8 mouse cellular contexts compared by ENCODE assay signal in the genomic region with DNA sequence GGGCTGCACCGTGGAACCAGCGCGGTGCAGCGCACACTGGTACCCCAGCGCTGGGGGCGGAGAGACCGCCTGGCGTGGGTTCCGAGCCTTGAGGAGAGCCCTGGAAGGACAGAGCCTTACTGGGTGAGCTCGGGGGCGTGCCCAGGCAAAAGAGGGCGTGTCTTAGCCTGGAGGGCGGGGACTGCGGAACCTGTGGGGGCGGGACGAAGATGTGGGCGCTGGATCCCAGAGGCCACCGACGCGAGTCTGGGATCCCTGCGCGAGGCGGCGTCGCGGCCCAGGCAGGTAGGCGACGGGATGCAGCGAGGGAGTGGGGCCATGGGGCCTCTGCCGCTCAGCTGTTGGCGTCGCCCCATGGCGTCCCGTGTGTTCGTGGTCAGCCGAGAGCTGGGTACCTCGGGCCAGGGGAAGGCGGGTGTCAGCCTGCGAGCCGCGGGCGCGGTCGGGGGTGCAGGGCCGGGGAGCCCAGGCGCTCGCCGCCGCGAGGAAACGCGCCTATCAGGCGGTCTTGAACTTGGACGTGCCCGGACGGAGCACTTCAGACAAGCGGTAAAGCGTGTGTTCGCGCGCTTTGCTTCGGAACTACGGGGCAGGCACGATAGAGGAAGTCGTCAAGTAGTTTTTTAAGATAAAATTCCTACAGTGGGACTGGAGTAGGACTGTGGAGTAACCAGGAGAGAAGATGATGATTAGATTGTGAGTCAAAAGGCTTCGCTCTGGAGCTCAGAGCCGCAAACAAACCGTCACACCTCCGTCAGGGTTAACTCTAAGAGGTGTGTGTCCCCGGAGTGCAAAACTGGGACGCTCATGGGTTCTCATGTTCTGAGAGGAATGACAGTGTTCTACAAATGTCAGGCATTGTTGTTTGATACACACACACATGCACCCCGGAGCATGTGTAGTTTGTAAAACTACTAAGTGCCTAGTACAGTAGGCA. TPM values are rescaled to one million over a fixed set of nuclear protein-coding genes. Genes with fewer than 3 reads are reported as not detected.
DNase-seq lines count a peak whose midpoint lies in the region; ATAC-seq and TF ChIP-seq lines count a peak whose summit lies in the region.

A gene (plus strand): TSS at position 151 of the 937 bp plus-strand sequence.

- peak within 1 kb of the TSS; percentile 91 for H3K4me2 ChIP-seq in forebrain, embryonic 15.5 days (replicated peaks)
- H3K4me2 ChIP-seq in liver, embryonic 16.5 days (ENCODE audit: low read depth, low read length), result peak within 1 kb of the TSS; percentile 100
- peak within 1 kb of the TSS; percentile 90 for H3K4me2 ChIP-seq in neural tube, embryonic 12.5 days (replicated peaks)
- H3K4me2 ChIP-seq in stomach, postnatal 0 days (replicated peaks; ENCODE audit: low read depth), result peak within 1 kb of the TSS; percentile 83

- H3K27me3 ChIP-seq in forebrain, embryonic 15.5 days, result peaks cover 11% of the 10 kb centered on the region; the same call in 1 of the 2 replicates
- H3K27me3 ChIP-seq in liver, embryonic 16.5 days (ENCODE audit: control insufficient read depth, insufficient read depth, low read depth, low read length), result no peaks in the 10 kb centered on the region; the same call in 1 of the 2 replicates
- peaks cover 31% of the 10 kb centered on the region for H3K27me3 ChIP-seq in neural tube, embryonic 12.5 days (replicated peaks)
- H3K27me3 ChIP-seq in stomach, postnatal 0 days (ENCODE audit: control insufficient read depth, insufficient read depth, low read length), result no peaks in the 10 kb centered on the region

- H3K27ac ChIP-seq in ES-E14 (ENCODE audit: insufficient read depth, low read depth, low read length, poor library complexity, severe bottlenecking), result no peak within 1 kb of the TSS
- H3K27ac ChIP-seq in forebrain, embryonic 15.5 days (replicated peaks), result no peak within 1 kb of the TSS
- H3K27ac ChIP-seq in liver, embryonic 16.5 days (ENCODE audit: low read length), result peak within 1 kb of the TSS; percentile 91
- no peak within 1 kb of the TSS for H3K27ac ChIP-seq in neural tube, embryonic 12.5 days
- H3K27ac ChIP-seq in stomach, postnatal 0 days (replicated peaks), result peak within 1 kb of the TSS; percentile 89

- H3K4me3 ChIP-seq in ES-E14 (ENCODE audit: insufficient read depth in 1 of 2, low read depth in 1 of 2, low read length in 2 of 2, poor library complexity in 1 of 2, severe bottlenecking in 1 of 2), result peak within 1 kb of the TSS; percentile 92 to 94
- peak within 1 kb of the TSS; percentile 55 for H3K4me3 ChIP-seq in forebrain, embryonic 15.5 days
- H3K4me3 ChIP-seq in liver, embryonic 16.5 days (ENCODE audit: low read depth, low read length), result peak within 1 kb of the TSS; percentile 95
- H3K4me3 ChIP-seq in neural tube, embryonic 12.5 days, result peak within 1 kb of the TSS; percentile 59
- peak within 1 kb of the TSS; percentile 84 for H3K4me3 ChIP-seq in stomach, postnatal 0 days (ENCODE audit: low read depth, low read length)

- WGBS in forebrain, embryonic 15.5 days, result 1% methylated on average over 72 of the region's 72 CpGs
- under 1% methylated on average over 72 of the region's 72 CpGs for WGBS in large intestine, adult 2 months
- WGBS in liver, embryonic 16.5 days (ENCODE audit: insufficient replicate concordance), result under 1% methylated on average over 69 of the region's 72 CpGs
- 1% methylated on average over 72 of the region's 72 CpGs for WGBS in neural tube, embryonic 12.5 days
- under 1% methylated on average over 71 of the region's 72 CpGs for whole genome bisulfite sequencing in stomach, postnatal 0 days

- no peaks in the 10 kb centered on the region for H3K36me3 ChIP-seq in ES-E14 (ENCODE audit: control insufficient read depth, insufficient read depth, low read length, poor library complexity, severe bottlenecking)
- H3K36me3 ChIP-seq in forebrain, embryonic 15.5 days, result no peaks in the 10 kb centered on the region
- H3K36me3 ChIP-seq in liver, embryonic 16.5 days (ENCODE audit: control insufficient read depth, insufficient read depth), result no peaks in the 10 kb centered on the region
- H3K36me3 ChIP-seq in neural tube, embryonic 12.5 days, result no peaks in the 10 kb centered on the region
- H3K36me3 ChIP-seq in stomach, postnatal 0 days (ENCODE audit: control insufficient read depth, insufficient read depth, low read length), result no peaks in the 10 kb centered on the region

- ATAC-seq in forebrain, embryonic 15.5 days (replicated peaks), result peak; percentile 97
- ATAC-seq in liver, embryonic 16.5 days (ENCODE audit: low read depth), result peak; percentile 96
- ATAC-seq in neural tube, embryonic 12.5 days (ENCODE audit: low FRiP score, low read depth), result peak; percentile 97
- ATAC-seq in stomach, postnatal 0 days (ENCODE audit: low FRiP score, low TSS enrichment), result peak; percentile 98

- intact Hi-C loops in heart, postnatal 14 days (cut with DNase I), result loop anchor here (2.0 kb wide), 2 partner anchors 44 to 68 kb away; a partner anchor contains a TSS

- H3K9ac ChIP-seq in ES-E14 (ENCODE audit: insufficient read depth, low read depth, low read length, poor library complexity, severe bottlenecking), result peak within 1 kb of the TSS; percentile 90
- H3K9ac ChIP-seq in forebrain, embryonic 15.5 days (replicated peaks), result peak within 1 kb of the TSS; percentile 49
- peak within 1 kb of the TSS; percentile 94 for H3K9ac ChIP-seq in liver, embryonic 16.5 days (ENCODE audit: low read depth, low read length)
- peak within 1 kb of the TSS; percentile 60 for H3K9ac ChIP-seq in neural tube, embryonic 12.5 days
- peak within 1 kb of the TSS; percentile 81 for H3K9ac ChIP-seq in stomach, postnatal 0 days (ENCODE audit: low read length)

- no peak; the same call in 1 of the 2 replicates for TF ChIP-seq CTCF in stomach, postnatal 0 days (IDR thresholded peaks at IDR 0.05; ENCODE audit: low read depth)

- no peaks in the 10 kb centered on the region for H3K9me3 ChIP-seq in ES-E14 (ENCODE audit: control insufficient read depth, insufficient read depth, low read depth, low read length)
- no peaks in the 10 kb centered on the region for H3K9me3 ChIP-seq in forebrain, embryonic 15.5 days
- no peaks in the 10 kb centered on the region for H3K9me3 ChIP-seq in liver, embryonic 16.5 days (replicated peaks; ENCODE audit: control insufficient read depth, low read length)
- H3K9me3 ChIP-seq in neural tube, embryonic 12.5 days, result no peaks in the 10 kb centered on the region
- H3K9me3 ChIP-seq in stomach, postnatal 0 days (ENCODE audit: control insufficient read depth, low read length), result no peaks in the 10 kb centered on the region

- TF ChIP-seq EP300 in stomach, postnatal 0 days (optimal IDR thresholded peaks at IDR 0.05), result no peak

- in situ Hi-C loops in ES-E14 (cut with MboI; ENCODE audit: low sequenced_read_pairs in 2 of 2, unreplicated experiment in 2 of 2), result no loop called here

- peak; percentile 91 for DNase-seq in ES-E14 (ENCODE audit: low read depth, low spot score)
- DNase-seq in cerebellum, adult 11-12 months, result peak; percentile 24
- peak; percentile 93 to 97 for DNase-seq in heart, postnatal 14 days
- DNase-seq in large intestine, adult 2 months (ENCODE audit: low read depth, low spot score), result peak; percentile 62
- peak; percentile 97 for DNase-seq in stomach, postnatal 0 days (ENCODE audit: low spot score)

- peaks cover 3 to 5% of the 10 kb centered on the region in 2 experiments for H3K4me1 ChIP-seq in ES-E14 (ENCODE audit: control insufficient read depth in 2 of 2, insufficient read depth in 2 of 2, low read length in 2 of 2, poor library complexity in 1 of 2)
- H3K4me1 ChIP-seq in forebrain, embryonic 15.5 days, result peaks cover 14% of the 10 kb centered on the region
- peaks cover 28% of the 10 kb centered on the region for H3K4me1 ChIP-seq in liver, embryonic 16.5 days (ENCODE audit: control insufficient read depth, low read depth, low read length)
- peaks cover 10% of the 10 kb centered on the region for H3K4me1 ChIP-seq in neural tube, embryonic 12.5 days
- H3K4me1 ChIP-seq in stomach, postnatal 0 days (replicated peaks; ENCODE audit: control insufficient read depth, insufficient read depth), result no peaks in the 10 kb centered on the region

TF ChIP-seq in ES-E14, 5 proteins besides CTCF, POLR2A, EP300 and RAD21:
- TF ChIP-seq HCFC1 (IDR thresholded peaks at IDR 0.05; ENCODE audit: borderline replicate concordance, insufficient read depth, low read length) (no peak; the same call in 1 of the 2 replicates), MAFK (IDR thresholded peaks at IDR 0.05; ENCODE audit: insufficient read depth, low read depth, low read length) (no peak), CHD2 (IDR thresholded peaks at IDR 0.05; ENCODE audit: low read depth, low read length) (no peak), ZC3H11A (IDR thresholded peaks at IDR 0.05; ENCODE audit: borderline replicate concordance, low read depth, low read length) (no peak), ZNF384 (IDR thresholded peaks at IDR 0.05; ENCODE audit: low read depth, low read length) (no peak)

RNA-seq across cellular contexts. Expression of the gene that starts here (rescaled TPM):
- total RNA-seq in ES-E14 (2012; rRNA removed), result 29.9 and 39.2 TPM in 2 replicates
- 0.84 and 1.4 TPM in 2 replicates for polyA plus RNA-seq in forebrain, embryonic 15.5 days (2015; fragmentation: Nextera tagmentation; extraction: Ambion mirVana)
- total RNA-seq in heart, postnatal 14 days (2021), result 1 to 10 TPM; 2.9 to 3.4 TPM
- 0.25 and 0.33 TPM in 2 replicates for polyA plus RNA-seq in large intestine, adult 2 months (2012; rRNA removed)
- polyA plus RNA-seq in liver, embryonic 16.5 days (2015; fragmentation: Nextera tagmentation; extraction: Ambion mirVana), result 7.6 and 7.8 TPM in 2 replicates
- 3.0 and 3.1 TPM in 2 replicates for polyA plus RNA-seq in neural tube, embryonic 12.5 days (2016; fragmentation: Nextera tagmentation; extraction: Ambion mirVana)
- 5.6 and 6.8 TPM in 2 replicates for polyA plus RNA-seq in stomach, postnatal 0 days (2015; fragmentation: Nextera tagmentation; extraction: Ambion mirVana)

Comparison
In these comparisons a context has a peak if more than half of its experiments do, and no peak if none do; other contexts are left out.
1. Peak in DNase-seq in large intestine, adult 2 months; RNA of the gene not detected or under 1 TPM.
2. DNase-seq: peak in every context shown above with its lines; median percentile 97 in stomach, postnatal 0 days; 95 in heart, postnatal 14 days; 91 in ES-E14; 62 in large intestine, adult 2 months; 24 in cerebellum, adult 11-12 months.
3. H3K27ac ChIP-seq: peak in liver, embryonic 16.5 days (single experiment) and stomach, postnatal 0 days (single experiment); none in ES-E14 (single experiment), forebrain, embryonic 15.5 days (single experiment) and neural tube, embryonic 12.5 days (single experiment).
4. Peak in every context shown above with its lines, with median percentiles within 50 percentile points of each other: H3K4me3 ChIP-seq, H3K9ac ChIP-seq, ATAC-seq and H3K4me2 ChIP-seq.